Mouse (Mus musculus) lung, postnatal 25 days (tissue): ENCODE results near the gene Olfr366.
"Not testable (repeated sequence)": the region's sequence is repeated elsewhere in the genome, so short reads cannot be mapped to it uniquely, and the experiment has no call there.

Experiments used
- DNase-seq: peaks from one replicate; pipeline ENCODE4 v3.0.0; 2022; ENCODE audit warnings: low spot score

Gene Olfr366

GRCm38 (mm10) chr2:37211274-37211673 is at the start of gene Olfr366:
Gene Olfr366 (plus strand): TSS chr2:37211574.
- DNase-seq, result no peak

DNA sequence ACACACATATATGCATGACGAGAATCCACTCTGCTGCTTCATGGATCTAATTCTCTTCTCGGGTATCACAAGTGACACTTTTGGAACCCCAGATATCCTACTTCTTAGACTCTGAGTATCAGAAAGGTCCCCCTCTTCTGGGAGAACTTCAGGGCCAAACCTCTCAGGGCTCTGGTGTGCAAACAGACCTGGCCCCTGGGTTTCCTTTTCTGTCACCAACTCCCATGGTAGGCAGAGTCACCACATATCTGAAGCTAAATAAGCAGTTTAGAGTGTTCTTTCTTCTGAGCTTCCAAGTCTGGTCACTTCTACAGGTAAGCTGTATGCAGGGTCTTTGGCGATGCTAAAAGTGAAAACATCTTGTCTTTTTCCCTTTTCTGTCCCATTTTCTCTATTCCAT is 23.5 kb upstream of the Olfr366 start, which contains the start of gene Olfr365:
Gene Olfr365 (plus strand): TSS at position 301 of the 400 bp plus-strand sequence.
- DNase-seq, result no peak

DNA sequence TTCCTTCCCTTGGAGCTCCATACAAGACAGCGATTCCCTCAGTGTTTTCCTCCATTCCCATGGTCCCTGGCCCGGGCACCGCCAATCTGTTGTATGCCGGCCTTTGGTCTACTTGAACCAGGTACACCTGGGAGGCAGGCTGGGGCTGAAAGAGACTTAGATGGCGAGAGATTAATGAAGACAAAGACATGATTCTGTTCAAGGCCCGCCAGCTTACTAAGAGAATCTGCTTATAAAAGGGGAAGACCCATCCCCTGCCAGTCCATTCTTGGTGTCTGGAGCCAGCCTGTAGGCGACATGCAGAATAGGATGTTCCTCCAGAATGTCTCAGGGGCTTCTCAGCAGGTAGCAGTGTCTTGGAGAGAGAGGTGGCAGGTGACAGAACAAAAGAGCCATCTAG is 50.4 kb downstream of the Olfr366 start:
- not testable (repeated sequence) for DNase-seq
